Mouse (Mus musculus) MEL (cell line): ENCODE measurements at regions not wholly inside any gene's neighbourhood (a gene's known extent, or its start where the extent isn't known, plus 50 kb on each side); places are given as distances from the start of the nearest gene placed in this dataset.

Source experiments
- DNase-seq: peaks from one replicate; pipeline ENCODE4 v3.0.0; 2011; ENCODE audit warnings: low read depth, low spot score
- H3K27ac ChIP-seq: 2 replicates; pipeline ENCODE4 v1.5.1; 2012; ENCODE audit warnings: low read depth, mild to moderate bottlenecking, control low read depth, low read length, moderate library complexity; ENCODE audit not compliant: control insufficient read depth
- H3K27me3 ChIP-seq, 2 experiments: fragments of 150-350 bp in 1 of 2; sonication (generic) in 1 of 2; 2 replicates each; pipeline ENCODE4 v1.6.1; 2012; ENCODE audit warnings: low read length in 2 of 2, mild to moderate bottlenecking in 2 of 2, improper control_type of control experiment in 1 of 2, moderate library complexity in 1 of 2; ENCODE audit not compliant: insufficient read depth in 2 of 2, control insufficient read depth in 1 of 2
- H3K36me3 ChIP-seq, 2 experiments: 2 replicates each; pipeline ENCODE4 v1.6.1; 2012 to 2014; ENCODE audit warnings: low read length in 2 of 2, improper control_type of control experiment in 1 of 2, inconsistent platforms in 1 of 2, mild to moderate bottlenecking in 1 of 2; ENCODE audit not compliant: insufficient read depth in 2 of 2, control insufficient read depth in 1 of 2
- H3K4me1 ChIP-seq, 2 experiments: fragments of 150-350 bp in 1 of 2; sonication (generic) in 1 of 2; 2 replicates each; pipeline ENCODE4 v1.6.1; 2012; ENCODE audit warnings: low read length in 2 of 2, improper control_type of control experiment in 1 of 2, mild to moderate bottlenecking in 1 of 2; ENCODE audit not compliant: insufficient read depth in 2 of 2, control insufficient read depth in 1 of 2
- H3K4me3 ChIP-seq, 2 experiments: fragments of 150-350 bp in 1 of 2; sonication (generic) in 1 of 2; 2 replicates each; pipeline ENCODE4 v1.5.1; 2012; ENCODE audit warnings: low read depth in 2 of 2, low read length in 2 of 2, mild to moderate bottlenecking in 2 of 2, moderate library complexity in 2 of 2, control low read depth in 1 of 2, improper control_type of control experiment in 1 of 2; ENCODE audit not compliant: control insufficient read depth in 1 of 2, insufficient read depth in 1 of 2
- H3K79me2 ChIP-seq: 2 replicates; pipeline ENCODE4 v1.6.1; 2012; ENCODE audit warnings: mild to moderate bottlenecking, low read length, moderate library complexity; ENCODE audit not compliant: control insufficient read depth, poor library complexity, insufficient read depth
- H3K9ac ChIP-seq: 2 replicates; pipeline ENCODE4 v1.6.1; 2012; ENCODE audit warnings: low read depth, mild to moderate bottlenecking, control low read depth, low read length, moderate library complexity; ENCODE audit not compliant: control insufficient read depth, poor library complexity, severe bottlenecking
- H3K9me3 ChIP-seq: fragments of 150-350 bp; sonication (generic); replicated peaks from 2 replicates; pipeline ENCODE4 v1.6.1; 2012; ENCODE audit warnings: mild to moderate bottlenecking, low read length, improper control_type of control experiment, moderate library complexity; ENCODE audit not compliant: insufficient read depth
- CHD1 ChIP-seq: IDR thresholded peaks from 2 replicates; pipeline ENCODE4 v1.6.1; 2012; ENCODE audit warnings: low read depth, mild to moderate bottlenecking, inconsistent platforms, low read length, improper control_type of control experiment
- E2F4 ChIP-seq: IDR thresholded peaks from 2 replicates; pipeline ENCODE4 v1.6.1; 2011; ENCODE audit warnings: low read depth, low read length, improper control_type of control experiment, borderline replicate concordance
- EP300 ChIP-seq, 2 experiments: IDR thresholded peaks; 2 replicates each; pipeline ENCODE4 v1.6.1; 2011; ENCODE audit warnings: improper control_type of control experiment in 2 of 2, low read length in 2 of 2, low read depth in 1 of 2, mild to moderate bottlenecking in 1 of 2
- ETS1 ChIP-seq: IDR thresholded peaks from 2 replicates; pipeline ENCODE4 v1.6.1; 2012; ENCODE audit warnings: low read depth, mild to moderate bottlenecking, inconsistent platforms, low read length, improper control_type of control experiment, moderate library complexity
- GABPA ChIP-seq: IDR thresholded peaks from 2 replicates; pipeline ENCODE4 v1.6.1; 2012; ENCODE audit warnings: low read depth, mild to moderate bottlenecking, inconsistent platforms, low read length, improper control_type of control experiment, moderate library complexity
- HCFC1 ChIP-seq: IDR thresholded peaks from 2 replicates; pipeline ENCODE4 v1.6.1; 2012; ENCODE audit warnings: low read depth, mild to moderate bottlenecking, inconsistent platforms, low read length, improper control_type of control experiment, moderate library complexity
- KAT2A ChIP-seq: conservative IDR thresholded peaks from 2 replicates; pipeline ENCODE4 v1.6.1; 2012; ENCODE audit warnings: low read depth, low read length, improper control_type of control experiment, inconsistent platforms
- MAFK ChIP-seq: IDR thresholded peaks from 2 replicates; pipeline ENCODE4 v1.6.1; 2011; ENCODE audit warnings: low read depth, mild to moderate bottlenecking, low read length, improper control_type of control experiment, borderline replicate concordance
- MAX ChIP-seq: IDR thresholded peaks from 2 replicates; pipeline ENCODE4 v1.6.1; 2011; ENCODE audit warnings: low read length, improper control_type of control experiment
- MAZ ChIP-seq: IDR thresholded peaks from 2 replicates; pipeline ENCODE4 v1.6.1; 2012; ENCODE audit warnings: low read depth, mild to moderate bottlenecking, inconsistent platforms, low read length, improper control_type of control experiment
- NELFE ChIP-seq: IDR thresholded peaks from 2 replicates; pipeline ENCODE4 v1.6.1; 2011; ENCODE audit warnings: low read depth, low read length, improper control_type of control experiment
- NRF1 ChIP-seq: IDR thresholded peaks from 2 replicates; pipeline ENCODE4 v1.6.1; 2014; ENCODE audit warnings: low read depth, mild to moderate bottlenecking, inconsistent platforms, low read length, improper control_type of control experiment, moderate library complexity; ENCODE audit not compliant: poor library complexity, insufficient read depth, severe bottlenecking
- POLR2AphosphoS5 ChIP-seq: IDR thresholded peaks from 2 replicates; pipeline ENCODE4 v1.6.1; 2012; ENCODE audit warnings: low read depth, borderline replicate concordance, mild to moderate bottlenecking, inconsistent platforms, low read length, moderate library complexity, mixed read lengths
- SIN3A ChIP-seq: IDR thresholded peaks from 2 replicates; pipeline ENCODE4 v1.6.1; 2012; ENCODE audit warnings: low read length, improper control_type of control experiment, inconsistent platforms
- TBP ChIP-seq: IDR thresholded peaks from 2 replicates; pipeline ENCODE4 v1.8.0; 2011; ENCODE audit warnings: low read depth, low read length, improper control_type of control experiment
- USF2 ChIP-seq, 2 experiments: IDR thresholded peaks; 2 replicates each; pipeline ENCODE4 v1.6.1; 2011 to 2012; ENCODE audit warnings: improper control_type of control experiment in 2 of 2, low read length in 2 of 2, borderline replicate concordance in 1 of 2, inconsistent platforms in 1 of 2, low read depth in 1 of 2, mild to moderate bottlenecking in 1 of 2; ENCODE audit not compliant: insufficient read depth in 1 of 2
- ZC3H11A ChIP-seq: IDR thresholded peaks from 2 replicates; pipeline ENCODE4 v1.6.1; 2012; ENCODE audit warnings: low read depth, mild to moderate bottlenecking, inconsistent platforms, low read length, improper control_type of control experiment
- ZNF384 ChIP-seq: IDR thresholded peaks from 2 replicates; pipeline ENCODE4 v1.6.1; 2012; ENCODE audit warnings: low read depth, mild to moderate bottlenecking, inconsistent platforms, low read length, improper control_type of control experiment

DNA sequence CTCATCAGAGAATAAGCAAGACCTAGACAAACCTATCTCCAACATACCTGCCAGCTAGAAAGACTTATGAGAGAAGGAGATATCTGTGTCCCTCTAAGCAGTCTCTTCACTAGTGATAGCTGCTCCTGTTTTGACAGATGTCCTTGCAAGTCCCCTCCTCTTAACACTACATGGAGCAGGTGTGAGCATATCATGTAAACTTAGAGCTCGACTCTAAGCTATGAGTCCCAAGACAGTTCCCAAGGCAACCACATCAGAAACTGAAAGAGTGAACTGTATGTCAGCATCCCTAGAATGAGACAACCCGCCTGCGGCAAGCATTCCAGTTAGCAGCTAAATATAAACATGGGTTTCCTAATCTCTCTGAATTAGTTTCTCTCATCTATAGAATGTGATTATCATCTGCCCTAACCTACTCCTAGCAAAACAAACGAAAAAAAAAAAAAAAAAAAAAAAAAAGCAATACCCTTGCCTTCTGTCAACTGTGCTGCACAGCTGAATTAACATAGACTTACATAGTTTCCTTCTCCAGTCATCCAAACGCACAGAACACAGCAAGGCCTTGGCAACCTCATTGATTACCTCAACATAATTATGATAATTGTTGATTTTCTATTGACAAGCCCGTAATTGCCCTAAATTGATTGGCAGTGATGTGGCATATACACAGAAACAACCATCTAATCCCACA lies 383.4 kb downstream of the Samd5 start:
- no peak overlapping the region for H3K9ac ChIP-seq
- no peaks in the 10 kb centered on the region for H3K36me3 ChIP-seq
- no peaks in the 10 kb centered on the region for H3K79me2 ChIP-seq
- H3K9me3 ChIP-seq = no peaks in the 10 kb centered on the region
- no peaks in the 10 kb centered on the region for H3K27me3 ChIP-seq
- H3K4me3 ChIP-seq = no peak overlapping the region
- no peaks in the 10 kb centered on the region for H3K4me1 ChIP-seq
- no peak for TF ChIP-seq GABPA
- no peak for TF ChIP-seq EP300 (IDR thresholded peaks at IDR 0.05; ENCODE audit: low read depth in 1 of 2, low read length in 2 of 2)
- TF ChIP-seq ZC3H11A = no peak
- no peak for TF ChIP-seq ZNF384
- no peak for TF ChIP-seq NELFE
- TF ChIP-seq NRF1 = no peak
- TF ChIP-seq SIN3A = no peak
- no peak for TF ChIP-seq KAT2A
- no peak for TF ChIP-seq HCFC1
- no peak for TF ChIP-seq POLR2AphosphoS5
- TF ChIP-seq ETS1 = no peak
- TF ChIP-seq MAFK = no peak
- no peak for TF ChIP-seq E2F4
- TF ChIP-seq TBP = no peak
- TF ChIP-seq USF2 (IDR thresholded peaks at IDR 0.05; ENCODE audit: borderline replicate concordance in 1 of 2, insufficient read depth in 1 of 2, low read depth in 1 of 2, low read length in 2 of 2) = no peak
- no peak for DNase-seq
- no peak overlapping the region for H3K27ac ChIP-seq

GRCm38 (mm10) chr10:9272940-9273339 lies 387.1 kb upstream of the Sash1 start:
- Histone ChIP-seq H3K4me3 (no peak overlapping the region), H3K9me3 (no peaks in the 10 kb centered on the region), H3K27ac (no peak overlapping the region), H3K27me3 (no peaks in the 10 kb centered on the region), H3K36me3 (no peaks in the 10 kb centered on the region), H3K9ac (no peak overlapping the region), H3K4me1 (no peaks in the 10 kb centered on the region), H3K79me2 (no peaks in the 10 kb centered on the region)
- TF ChIP-seq MAX (no peak), CHD1 (no peak), MAZ (no peak), USF2 (IDR thresholded peaks at IDR 0.05; ENCODE audit: borderline replicate concordance in 1 of 2, insufficient read depth in 1 of 2, low read depth in 1 of 2, low read length in 2 of 2) (no peak), NRF1 (no peak), ZNF384 (no peak)
- no peak for DNase-seq
